Mouse (Mus musculus) liver, postnatal 0 days (tissue): ENCODE measurements around the gene Rtkn. TPM values are rescaled to one million over a fixed set of nuclear protein-coding genes. Genes with fewer than 3 reads are reported as not detected.

ENCODE experiments used
- ATAC-seq: fragments of 200-750 bp; cut with Nextera tagmentation; 2 replicates; pipeline ENCODE4 v1.8.0; 2017; ENCODE audit warnings: mild to moderate bottlenecking, moderate library complexity
- DNase-seq: peaks from one replicate; pipeline ENCODE4 v3.0.0-alpha.2; 2016
- H3K27ac ChIP-seq: fragments of 300-500 bp; sonication (generic); 2 replicates; pipeline ENCODE4 v1.5.1; 2014; ENCODE audit warnings: antibody characterized with exemption, moderate library complexity, mild to moderate bottlenecking, low read depth
- H3K27me3 ChIP-seq: fragments of 300-500 bp; sonication (generic); 2 replicates; pipeline ENCODE4 v1.6.1; 2014; ENCODE audit warnings: low read length, control low read depth, mixed read lengths; ENCODE audit not compliant: insufficient read depth
- H3K36me3 ChIP-seq: fragments of 300-500 bp; sonication (generic); replicated peaks from 2 replicates; pipeline ENCODE4 v1.6.1; 2014; ENCODE audit warnings: mild to moderate bottlenecking, control low read depth, low read length, moderate library complexity, mixed read lengths; ENCODE audit not compliant: insufficient read depth
- H3K4me1 ChIP-seq: fragments of 300-500 bp; sonication (generic); 2 replicates; pipeline ENCODE4 v1.6.1; 2014; ENCODE audit warnings: antibody characterized with exemption, mild to moderate bottlenecking, control low read depth; ENCODE audit not compliant: insufficient read depth
- H3K4me2 ChIP-seq: fragments of 300-500 bp; sonication (generic); 2 replicates; pipeline ENCODE4 v1.6.1; 2014; ENCODE audit warnings: low read depth, mild to moderate bottlenecking, low read length, moderate library complexity, mixed read lengths
- H3K4me3 ChIP-seq: fragments of 300-500 bp; sonication (generic); 2 replicates; pipeline ENCODE4 v1.5.1; 2014; ENCODE audit warnings: low read depth, low read length
- H3K9ac ChIP-seq: fragments of 300-500 bp; sonication (generic); replicated peaks from 2 replicates; pipeline ENCODE4 v1.6.1; 2014; ENCODE audit warnings: mild to moderate bottlenecking, moderate library complexity
- H3K9me3 ChIP-seq: fragments of 300-500 bp; sonication (generic); 2 replicates; pipeline ENCODE4 v1.6.1; 2016; ENCODE audit warnings: mild to moderate bottlenecking, control low read depth, low read length, mixed read lengths
- CTCF ChIP-seq: sonication (generic); IDR thresholded peaks from 2 replicates; pipeline ENCODE4 v1.5.1; 2016; ENCODE audit warnings: antibody characterized with exemption, low read depth
- EP300 ChIP-seq: IDR thresholded peaks from 2 replicates; pipeline ENCODE4 v1.6.1; 2016; ENCODE audit warnings: antibody characterized with exemption, low read depth, mild to moderate bottlenecking
- WGBS: fragments of 180-500 bp; shearing (Covaris S2); extraction: QIAGEN DNeasy Blood & Tissue Kit; methylation state at CpG from one replicate; pipeline ENCODE4 v1.1.7; 2014; ENCODE audit not compliant: insufficient replicate concordance; 5-methylcytosine and 5-hydroxymethylcytosine counted together
- polyA plus RNA-seq: library from polyadenylated mRNA; unstranded; fragments of >200 nt; fragmentation: Nextera tagmentation; extraction: Ambion mirVana; gene quantifications from 2 replicates; pipeline ENCODE4 v1.2.1, GENCODE M21; 2015

Rtkn gene
- polyA plus RNA-seq, 1 experiment from 2014 or later: 7.1 TPM

DNA sequence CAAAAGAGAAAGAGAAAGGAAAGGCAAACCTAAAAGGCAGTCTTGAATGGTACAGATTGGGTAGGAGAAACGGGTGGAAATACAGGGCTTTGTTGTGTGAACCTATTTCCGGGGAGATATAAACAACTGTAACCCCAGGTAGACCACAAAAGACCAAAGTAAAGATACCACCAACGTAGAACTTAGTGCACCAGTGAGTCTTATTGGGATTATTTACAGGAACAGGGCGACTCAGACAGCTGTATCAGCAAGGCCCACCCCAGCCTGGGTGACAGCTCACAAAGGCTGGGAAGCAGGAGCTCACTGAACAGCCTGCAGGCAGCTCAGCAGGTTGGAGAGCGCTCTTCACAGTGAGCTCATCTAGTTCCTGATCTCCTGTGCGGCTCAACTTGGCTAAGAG, 39.3 kb upstream of the Rtkn start:
- H3K27me3 ChIP-seq: 0 out of 2 replicates have a peak, but pooled peaks cover 1% of the 10 kb centered on the region
- ATAC-seq (no peak), DNase-seq (no peak)
- TF ChIP-seq CTCF: no peak
- no peak for TF ChIP-seq EP300
- WGBS: 51% methylated on average over 6 of the region's 6 CpGs
- no peak overlapping the region for H3K27ac ChIP-seq
- H3K9ac ChIP-seq: no peak overlapping the region
- H3K4me3 ChIP-seq: no peak overlapping the region
- peaks cover 2% of the 10 kb centered on the region; the same call in 1 of the 2 replicates for H3K4me1 ChIP-seq
- no peaks in the 10 kb centered on the region for H3K9me3 ChIP-seq
- H3K36me3 ChIP-seq: no peaks in the 10 kb centered on the region
- H3K4me2 ChIP-seq: no peak overlapping the region

DNA sequence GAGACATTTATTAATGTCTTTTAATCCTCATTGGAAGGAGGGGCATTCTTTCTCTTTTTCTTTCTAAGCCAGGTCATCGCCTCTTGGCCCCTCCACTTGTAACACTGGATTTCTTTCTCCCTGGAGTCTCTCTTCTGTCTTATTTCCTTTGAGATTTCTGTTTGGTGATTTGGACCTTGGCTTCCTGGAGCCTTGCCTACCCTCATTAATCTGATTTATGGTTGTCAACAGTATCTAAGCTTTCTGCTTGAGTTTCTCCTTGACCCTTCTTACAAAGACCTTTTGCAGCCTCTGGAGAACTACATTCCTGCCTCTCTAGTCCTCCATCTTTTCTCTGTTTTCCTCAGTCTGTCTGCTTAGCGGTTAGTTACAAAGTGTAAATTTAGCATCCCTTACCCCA, 36.9 kb upstream of the Rtkn start:
- H3K36me3 ChIP-seq: no peaks in the 10 kb centered on the region
- H3K27me3 ChIP-seq: no peaks in the 10 kb centered on the region
- DNase-seq (no peak), ATAC-seq (no peak)
- H3K9ac ChIP-seq: no peak overlapping the region
- H3K27ac ChIP-seq: no peak overlapping the region
- peaks cover 21% of the 10 kb centered on the region for H3K4me1 ChIP-seq
- H3K9me3 ChIP-seq: no peaks in the 10 kb centered on the region
- 78% methylated on average over 2 of the region's 2 CpGs for WGBS
- TF ChIP-seq CTCF (no peak), EP300 (no peak)
- H3K4me2 ChIP-seq: no peak overlapping the region
- H3K4me3 ChIP-seq: no peak overlapping the region

DNA sequence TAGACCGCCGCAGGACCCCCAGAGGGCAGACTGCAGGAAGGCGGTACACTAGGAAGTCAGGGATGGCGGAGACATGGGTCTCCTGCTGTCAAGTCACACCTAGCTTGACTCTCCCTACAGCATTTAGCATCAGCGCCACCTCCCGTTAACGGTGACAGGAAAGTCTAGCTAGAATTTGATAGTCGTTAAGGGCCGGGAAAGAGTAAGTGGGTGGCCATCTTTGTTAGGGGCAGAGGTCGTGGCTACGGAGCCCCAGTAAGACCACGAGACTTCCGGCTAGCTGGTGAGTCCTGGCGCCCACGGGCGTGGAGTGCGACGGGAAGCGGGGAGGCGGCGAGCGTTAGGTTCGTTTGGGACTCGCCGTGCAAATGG, 34.0 kb upstream of the Rtkn start, which contains the start of the genes Ccdc142 and Gm42688:
Ccdc142 (plus strand) TSS at position 286 of the 372 bp plus-strand sequence.
Gm42688 (plus strand) TSS at position 302 of the 372 bp plus-strand sequence.
- TF ChIP-seq CTCF (peak; percentile 92), EP300 (no peak)
- H3K9ac ChIP-seq: peak within 1 kb of the TSS; percentile 76
- H3K27me3 ChIP-seq: no peaks in the 10 kb centered on the region
- H3K27ac ChIP-seq: peak within 1 kb of the TSS; percentile 85
- H3K4me1 ChIP-seq: peaks cover 23% of the 10 kb centered on the region
- ATAC-seq (peak; percentile 90), DNase-seq (peak; percentile 87)
- H3K4me3 ChIP-seq: peak within 1 kb of the TSS; percentile 76
- WGBS: under 1% methylated on average over 25 of the region's 25 CpGs
- H3K36me3 ChIP-seq: no peaks in the 10 kb centered on the region
- no peaks in the 10 kb centered on the region for H3K9me3 ChIP-seq
- H3K4me2 ChIP-seq: peak within 1 kb of the TSS; percentile 100

DNA sequence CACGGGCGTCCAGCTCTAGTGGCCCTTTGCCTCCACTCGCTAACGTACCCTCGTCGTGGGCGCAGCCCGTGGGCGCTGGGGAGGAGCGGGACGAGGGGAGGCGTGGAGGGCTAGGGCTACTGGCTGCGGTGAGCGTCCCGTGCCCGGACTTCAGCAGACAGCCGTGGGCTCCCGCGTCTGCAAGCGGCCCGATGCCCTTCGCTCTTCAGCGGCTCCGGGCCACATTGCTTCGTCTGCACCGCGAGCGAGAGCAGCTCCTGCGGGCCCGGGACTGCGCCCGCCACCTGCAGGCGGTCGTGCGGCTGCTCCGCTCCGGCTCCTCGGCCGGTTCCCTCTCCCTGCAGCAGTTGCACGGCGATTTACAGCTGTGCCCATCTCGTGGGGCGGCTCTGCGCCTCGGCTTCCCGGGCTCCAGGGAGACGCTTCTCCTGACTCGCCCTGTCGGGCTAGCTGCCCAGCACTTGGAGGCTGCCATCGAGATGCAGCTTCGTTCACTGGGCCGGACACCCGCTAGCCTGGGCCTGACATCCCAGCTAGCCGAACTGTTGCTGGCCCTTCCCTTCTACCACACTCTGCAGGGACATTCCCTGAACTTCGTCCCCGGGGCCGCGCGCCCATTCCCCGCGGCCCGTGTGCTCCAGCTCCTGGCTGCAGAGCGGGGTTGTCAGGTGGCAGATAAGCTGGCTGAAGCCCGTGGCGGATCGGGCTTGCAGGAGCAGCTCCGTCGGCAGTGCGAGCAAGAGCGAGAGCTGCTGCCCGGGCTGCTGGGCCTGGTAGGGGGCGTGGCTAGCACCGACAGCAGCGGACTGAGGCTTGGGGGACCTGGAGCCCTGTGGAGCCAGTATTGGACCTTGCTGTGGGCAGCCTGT, 33.3 kb upstream of the Rtkn start:
- Histone ChIP-seq H3K27me3 (no peaks in the 10 kb centered on the region), H3K4me1 (peaks cover 23% of the 10 kb centered on the region), H3K4me3 (peak overlapping the region; percentile 76), H3K27ac (peak overlapping the region; percentile 85), H3K9ac (peak overlapping the region; percentile 76), H3K4me2 (peak overlapping the region; percentile 100), H3K36me3 (0 out of 2 replicates have a peak, but pooled peaks cover 5% of the 10 kb centered on the region), H3K9me3 (no peaks in the 10 kb centered on the region)
- TF ChIP-seq CTCF: peak; percentile 71
- no peak for TF ChIP-seq EP300
- DNase-seq (peak; percentile 78), ATAC-seq (peak; percentile 85)
- WGBS: 1% methylated on average over 50 of the region's 74 CpGs

DNA sequence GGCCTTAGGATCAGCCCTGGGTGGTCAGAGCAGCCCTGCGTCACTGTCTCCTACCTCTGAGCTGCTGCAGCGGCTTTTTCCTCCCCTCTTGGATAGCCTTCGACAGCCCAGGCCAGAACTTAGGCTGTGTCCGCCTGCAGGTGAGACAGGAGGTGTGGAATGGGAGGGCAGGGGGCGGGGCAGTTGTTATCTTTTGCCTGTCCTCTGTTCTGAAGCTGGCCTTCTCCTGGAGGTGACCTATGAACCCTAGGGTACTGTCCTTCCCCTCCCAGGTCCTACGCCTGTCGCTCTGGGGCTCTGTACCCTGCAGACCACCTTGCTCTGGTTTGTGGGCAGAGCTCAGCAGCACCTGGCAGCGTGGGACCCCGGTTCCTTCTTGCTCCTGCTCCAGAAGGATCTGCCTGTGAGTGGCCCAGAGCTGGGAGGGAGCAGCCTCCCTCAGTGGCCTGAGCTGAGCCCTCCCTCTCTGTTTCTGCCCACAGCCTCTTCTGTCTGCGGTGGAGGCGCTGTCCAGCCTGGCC, 32.1 kb upstream of the Rtkn start:
- TF ChIP-seq EP300: no peak
- TF ChIP-seq CTCF: no peak
- no peak for ATAC-seq
- peak overlapping the region; percentile 100; the same call in 1 of the 2 replicates for H3K4me2 ChIP-seq
- peaks cover 29% of the 10 kb centered on the region for H3K4me1 ChIP-seq
- H3K27ac ChIP-seq: no peak overlapping the region
- no peak overlapping the region for H3K9ac ChIP-seq
- no peak overlapping the region for H3K4me3 ChIP-seq
- no peaks in the 10 kb centered on the region for H3K9me3 ChIP-seq
- H3K27me3 ChIP-seq: no peaks in the 10 kb centered on the region
- 47% methylated on average over 11 of the region's 11 CpGs for whole genome bisulfite sequencing
- peaks cover 9% of the 10 kb centered on the region; the same call in 1 of the 2 replicates for H3K36me3 ChIP-seq
- DNase-seq: no peak

DNA sequence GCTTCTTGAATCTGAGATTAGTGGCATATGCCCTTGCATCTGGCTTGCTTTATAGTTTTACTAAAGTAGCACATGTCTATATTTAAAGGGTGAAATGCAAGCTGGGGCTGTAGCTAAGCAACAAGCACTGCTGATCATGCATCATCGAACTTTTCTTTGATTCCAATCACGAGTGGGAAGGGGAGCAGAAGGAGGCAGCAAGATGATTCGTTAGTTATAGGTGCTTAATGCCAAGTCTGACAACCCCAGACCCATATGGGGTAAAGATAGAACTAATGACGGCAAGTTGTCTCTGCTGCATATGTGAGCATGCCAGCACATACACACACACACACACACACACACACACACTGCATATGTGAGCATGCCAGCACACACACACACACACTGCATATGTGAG, 31.1 kb upstream of the Rtkn start:
- TF ChIP-seq EP300 (no peak), CTCF (no peak)
- ATAC-seq (no peak), DNase-seq (no peak)

More for the DNA sequence above, 31.1 kb upstream of the Rtkn start:
- Histone ChIP-seq H3K27me3 (no peaks in the 10 kb centered on the region), H3K4me1 (peaks cover 32% of the 10 kb centered on the region), H3K9ac (no peak overlapping the region), H3K36me3 (peaks cover 9% of the 10 kb centered on the region; the same call in 1 of the 2 replicates), H3K27ac (no peak overlapping the region), H3K4me3 (no peak overlapping the region), H3K9me3 (no peaks in the 10 kb centered on the region), H3K4me2 (no peak overlapping the region)
- WGBS: 89% methylated on average over 4 of the region's 4 CpGs
